In the genomic region with DNA sequence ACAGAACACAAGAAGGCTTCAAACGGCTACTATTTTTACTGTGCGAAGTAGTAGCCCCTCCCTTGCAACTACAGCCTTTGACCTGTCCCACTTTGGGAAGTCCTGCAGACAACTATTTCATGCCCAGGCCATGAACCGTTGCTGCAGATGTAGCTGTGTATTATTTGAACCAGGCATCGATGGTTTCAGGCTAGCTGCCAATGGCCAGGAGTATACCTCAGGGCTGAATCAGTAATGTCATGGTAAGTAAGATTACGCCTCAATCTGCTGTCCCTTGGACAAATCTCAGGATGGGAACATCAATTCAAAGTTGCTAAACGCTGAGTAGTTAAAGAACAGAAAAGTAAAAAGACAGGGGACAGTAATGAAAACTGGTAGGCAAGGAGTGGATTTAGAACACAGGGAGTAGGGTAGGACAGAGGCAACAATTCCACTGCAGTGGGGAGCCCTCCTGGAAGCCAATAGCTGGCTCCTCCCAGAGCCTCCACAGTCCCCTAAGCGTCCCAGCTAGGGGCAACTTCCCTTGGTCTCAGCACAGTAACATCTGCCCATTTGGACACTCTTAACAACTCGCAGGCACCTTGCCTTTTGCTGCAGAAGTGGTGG, we compare ENCODE assay signal across 8 mouse cellular contexts. TPM values are rescaled to one million over a fixed set of nuclear protein-coding genes. Genes with fewer than 3 reads are reported as not detected.
A peak's percentile ranks its signal among the peaks of the same experiment; 100 is the strongest.
DNase-seq lines count a peak whose midpoint lies in the region; ATAC-seq and TF ChIP-seq lines count a peak whose summit lies in the region.

No protein-coding gene starts in this region.

- in situ Hi-C loops in ES-E14 (cut with MboI; ENCODE audit: low sequenced_read_pairs in 2 of 2, unreplicated experiment in 2 of 2), result no loop called here

- H3K9ac ChIP-seq in ES-E14 (ENCODE audit: insufficient read depth, low read depth, low read length, poor library complexity, severe bottlenecking), result 0 out of 2 replicates have a peak overlapping the region, but pooled peaks have one; percentile 2
- peak overlapping the region; percentile 65 for H3K9ac ChIP-seq in forebrain, embryonic 12.5 days
- no peak overlapping the region for H3K9ac ChIP-seq in liver, embryonic 12.5 days

- H3K4me3 ChIP-seq in ES-E14 (ENCODE audit: insufficient read depth in 1 of 2, low read depth in 1 of 2, low read length in 2 of 2, poor library complexity in 1 of 2, severe bottlenecking in 1 of 2), result peak overlapping the region in 1 of 2 experiments; percentile 41; a peak in 1 of 4 replicates
- peak overlapping the region; percentile 52 for H3K4me3 ChIP-seq in forebrain, embryonic 12.5 days (replicated peaks)
- H3K4me3 ChIP-seq in liver, embryonic 12.5 days, result no peak overlapping the region

- DNase-seq in frontal cortex, postnatal 10 days (ENCODE audit: low spot score in 2 of 2), result no peak
- DNase-seq in ES-E14 (ENCODE audit: low read depth, low spot score), result no peak
- no peak for DNase-seq in testis, postnatal 14 days (ENCODE audit: low spot score)
- DNase-seq in urinary bladder, postnatal 4 days (ENCODE audit: low spot score in 2 of 2), result no peak
- no peak for DNase-seq in lung, postnatal 14 days

- peak overlapping the region; percentile 90 for H3K4me2 ChIP-seq in forebrain, embryonic 12.5 days
- peak overlapping the region; percentile 53 for H3K4me2 ChIP-seq in liver, embryonic 12.5 days

- 33% methylated on average over 8 of the region's 8 CpGs for WGBS in forebrain, embryonic 12.5 days
- WGBS in liver, embryonic 12.5 days (ENCODE audit: insufficient replicate concordance), result 40% methylated on average over 8 of the region's 8 CpGs

- H3K9me3 ChIP-seq in ES-E14 (ENCODE audit: control insufficient read depth, insufficient read depth, low read depth, low read length), result no peaks in the 10 kb centered on the region
- no peaks in the 10 kb centered on the region for H3K9me3 ChIP-seq in forebrain, embryonic 12.5 days
- H3K9me3 ChIP-seq in liver, embryonic 12.5 days (replicated peaks), result no peaks in the 10 kb centered on the region

- H3K36me3 ChIP-seq in ES-E14 (ENCODE audit: control insufficient read depth, insufficient read depth, low read length, poor library complexity, severe bottlenecking), result no peaks in the 10 kb centered on the region
- H3K36me3 ChIP-seq in forebrain, embryonic 12.5 days (replicated peaks), result no peaks in the 10 kb centered on the region
- H3K36me3 ChIP-seq in liver, embryonic 12.5 days, result no peaks in the 10 kb centered on the region

- no peak overlapping the region for H3K27ac ChIP-seq in ES-E14 (ENCODE audit: insufficient read depth, low read depth, low read length, poor library complexity, severe bottlenecking)
- H3K27ac ChIP-seq in forebrain, embryonic 12.5 days, result no peak overlapping the region
- H3K27ac ChIP-seq in liver, embryonic 12.5 days, result no peak overlapping the region

- H3K4me1 ChIP-seq in ES-E14 (ENCODE audit: control insufficient read depth in 2 of 2, insufficient read depth in 2 of 2, low read length in 2 of 2, poor library complexity in 1 of 2), result no peaks in the 10 kb centered on the region
- H3K4me1 ChIP-seq in forebrain, embryonic 12.5 days, result peaks cover 26% of the 10 kb centered on the region
- no peaks in the 10 kb centered on the region for H3K4me1 ChIP-seq in liver, embryonic 12.5 days

- ATAC-seq in frontal cortex, adult (ENCODE audit: low TSS enrichment), result peak; percentile 16
- peak; percentile 5; the same call in 1 of the 2 replicates for ATAC-seq in forebrain, embryonic 12.5 days (ENCODE audit: low FRiP score)
- no peak for ATAC-seq in liver, embryonic 12.5 days

- peaks cover 8% of the 10 kb centered on the region; the same call in 1 of the 2 replicates for H3K27me3 ChIP-seq in forebrain, embryonic 12.5 days
- peaks cover 24% of the 10 kb centered on the region for H3K27me3 ChIP-seq in liver, embryonic 12.5 days (replicated peaks)

TF ChIP-seq in ES-E14, 5 proteins besides CTCF, POLR2A, EP300 and RAD21:
- TF ChIP-seq MAFK (IDR thresholded peaks at IDR 0.05; ENCODE audit: insufficient read depth, low read depth, low read length), result no peak
- TF ChIP-seq CHD2 (IDR thresholded peaks at IDR 0.05; ENCODE audit: low read depth, low read length), result no peak
- TF ChIP-seq ZNF384 (IDR thresholded peaks at IDR 0.05; ENCODE audit: low read depth, low read length), result no peak
- no peak for TF ChIP-seq ZC3H11A (IDR thresholded peaks at IDR 0.05; ENCODE audit: borderline replicate concordance, low read depth, low read length)
- TF ChIP-seq HCFC1 (IDR thresholded peaks at IDR 0.05; ENCODE audit: borderline replicate concordance, insufficient read depth, low read length), result no peak

RNA-seq across cellular contexts. Expression of a gene that starts 2.3 kb away (rescaled TPM):
- total RNA-seq in ES-E14 (2012; rRNA removed), result 0.05 and 0.09 TPM in 2 replicates
- 13.0 and 13.2 TPM in 2 replicates for polyA plus RNA-seq in forebrain, embryonic 12.5 days (2016; fragmentation: Nextera tagmentation; extraction: Ambion mirVana)
- 0.06 TPM in 1 of 2 replicates, not detected in the other for polyA plus RNA-seq in liver, embryonic 12.5 days (2016; fragmentation: Nextera tagmentation; extraction: Ambion mirVana)

Comparison
In these comparisons a context has a peak if more than half of its experiments do, and no peak if none do; other contexts are left out.
1. RNA of a gene that starts 2.3 kb away (polyA plus RNA-seq): 13.0 to 13.2 TPM in forebrain, embryonic 12.5 days; 0.06 TPM in liver, embryonic 12.5 days; every median in the first group is over 10 times any median in the second.